Mouse (Mus musculus): ENCODE measurements around the gene Slc12a4.

DNA sequence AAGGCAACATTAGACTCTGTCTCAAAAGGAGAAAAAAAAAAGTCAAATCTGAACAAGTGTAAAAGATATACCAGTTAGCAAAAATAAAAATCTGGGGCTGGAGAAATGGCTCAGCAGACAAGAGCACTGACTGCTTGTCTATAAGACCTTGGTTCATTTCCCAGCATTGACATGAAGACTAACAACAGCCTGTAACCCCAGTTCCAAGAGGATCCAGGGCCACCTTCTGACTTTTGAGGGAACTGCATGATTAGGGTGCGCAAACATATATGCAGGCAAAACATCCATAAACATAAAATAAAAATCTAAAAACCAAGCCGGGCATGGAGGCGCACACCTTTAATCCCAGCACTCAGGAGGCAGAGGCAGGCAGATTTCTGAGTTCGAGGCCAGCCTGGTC lies 40.5 kb upstream of the Slc12a4 start:
- no peak for TF ChIP-seq CTCF (IDR thresholded peaks at IDR 0.05; ENCODE audit: insufficient read depth, low read length)
- no peak for TF ChIP-seq POLR2A (IDR thresholded peaks at IDR 0.05; ENCODE audit: borderline replicate concordance, extremely low read depth, low read depth, low read length)
